Mouse (Mus musculus): ENCODE results near the gene Hist1h1b.
"Not testable (repeated sequence)": the region's sequence is repeated elsewhere in the genome, so short reads cannot be mapped to it uniquely, and the experiment has no call there.

The Hist1h1b gene

DNA sequence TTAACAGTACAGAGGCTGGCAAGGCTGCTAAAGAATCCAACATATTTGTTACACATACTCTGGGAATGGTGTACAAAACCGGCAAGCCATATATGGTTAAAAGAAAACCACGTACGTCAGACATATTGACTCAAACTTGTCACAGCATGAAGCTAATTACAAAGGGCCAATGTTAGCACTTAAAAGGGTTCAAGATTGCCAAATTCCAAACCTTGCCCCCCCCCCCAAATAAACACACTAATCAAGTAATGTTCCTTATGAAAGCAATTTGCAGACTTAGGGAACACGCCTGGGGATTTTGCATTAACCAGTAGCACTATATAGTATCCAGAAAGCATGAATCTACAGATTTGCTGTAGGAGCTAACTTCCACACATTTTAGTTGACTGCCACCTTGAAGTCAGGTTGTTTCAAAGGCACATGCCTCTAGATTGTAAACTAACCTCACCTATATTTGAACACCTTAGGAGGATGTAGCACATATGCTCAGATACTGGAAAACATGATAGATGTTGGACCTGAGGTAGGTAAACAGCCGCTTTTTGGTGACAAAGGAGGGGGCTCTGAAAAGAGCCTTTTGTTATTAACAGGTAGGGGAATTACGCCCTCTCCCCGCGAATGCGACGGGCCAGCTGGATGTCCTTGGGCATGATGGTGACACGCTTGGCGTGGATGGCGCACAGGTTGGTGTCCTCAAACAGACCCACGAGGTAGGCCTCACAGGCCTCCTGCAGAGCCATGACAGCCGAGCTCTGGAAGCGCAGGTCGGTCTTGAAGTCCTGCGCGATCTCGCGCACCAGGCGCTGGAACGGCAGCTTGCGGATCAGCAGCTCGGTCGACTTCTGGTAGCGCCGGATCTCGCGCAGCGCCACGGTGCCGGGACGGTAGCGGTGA, 2.2 kb upstream of the Hist1h1b start:
- DNase-seq (ENCODE audit: low spot score): not testable (repeated sequence)

- no peak for DNase-seq (ENCODE audit: low spot score)
These were observed 1.2 kb upstream of the Hist1h1b start for GRCm38 (mm10) chr13:21781639-21782038.

DNA sequence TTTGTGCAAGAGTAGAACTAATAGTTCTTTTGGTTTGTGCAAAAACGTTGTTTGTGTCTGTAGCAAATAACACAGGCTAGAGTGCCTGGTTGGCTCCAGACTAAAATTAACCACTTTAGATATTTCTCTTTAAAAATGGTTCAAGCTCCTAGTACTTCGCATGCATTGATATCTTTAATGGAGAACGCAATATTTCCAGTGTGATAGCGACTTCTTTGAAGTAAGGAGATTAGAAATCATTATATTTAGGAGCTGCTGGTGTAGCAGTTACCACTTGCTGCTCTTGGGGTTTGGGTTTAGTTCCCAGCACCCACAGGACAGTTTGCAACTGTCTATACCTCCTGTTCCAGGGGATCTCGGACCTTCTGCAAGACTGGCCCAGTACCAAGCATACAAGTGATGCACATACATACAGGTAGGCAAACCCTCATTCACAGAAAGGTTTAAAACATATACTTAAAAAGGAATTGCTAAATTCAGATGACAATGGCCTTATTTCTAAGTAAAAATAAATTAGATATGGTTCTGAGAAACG, 663 bp upstream of the Hist1h1b start:
- no peak for DNase-seq (ENCODE audit: low spot score)

DNA sequence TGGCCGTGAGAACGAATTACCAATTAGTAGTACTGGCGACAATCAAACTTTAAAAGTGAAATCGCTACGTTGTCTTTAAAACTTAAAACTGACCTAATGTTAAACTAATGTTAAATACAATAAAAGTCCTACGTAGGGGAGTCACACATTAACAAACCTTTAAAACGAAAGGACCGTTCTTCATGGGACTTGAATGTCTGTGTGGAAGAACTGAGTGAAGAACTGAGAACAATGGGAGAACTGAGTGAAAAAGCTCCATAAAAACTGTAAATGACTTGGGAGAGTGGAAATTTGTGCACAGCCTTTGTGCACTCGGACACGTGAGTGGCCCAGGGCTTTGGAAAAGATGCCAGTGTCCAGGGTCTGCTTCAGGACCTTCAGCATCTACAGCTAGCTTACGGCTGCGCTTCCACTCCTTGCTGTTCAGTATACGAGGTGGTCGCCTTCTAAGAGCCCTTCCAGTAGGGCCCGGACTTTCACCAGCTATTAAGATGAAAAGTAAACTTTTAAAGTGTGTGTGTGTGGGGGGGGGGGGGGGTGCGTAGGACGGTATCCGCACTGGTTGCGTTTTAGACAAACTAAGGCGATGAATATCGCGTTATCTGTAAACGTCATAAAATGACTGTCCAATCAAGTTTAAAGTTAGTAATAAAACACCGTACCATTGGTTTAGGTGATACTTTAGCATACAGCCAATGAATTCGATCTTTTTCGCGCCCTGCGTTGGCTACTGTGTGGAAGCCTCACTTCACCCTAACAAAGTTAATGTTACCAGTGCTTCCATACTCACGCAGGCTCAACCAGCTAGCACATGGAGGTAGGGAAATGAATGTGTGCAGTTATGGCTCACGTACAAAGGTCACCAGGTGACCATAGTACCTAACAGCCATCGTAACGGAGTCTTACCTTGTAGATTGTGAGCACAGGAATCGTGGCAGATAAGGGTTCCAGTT, 1.3 kb downstream of the Hist1h1b start:
- DNase-seq (ENCODE audit: low spot score): peak; percentile 74

DNA sequence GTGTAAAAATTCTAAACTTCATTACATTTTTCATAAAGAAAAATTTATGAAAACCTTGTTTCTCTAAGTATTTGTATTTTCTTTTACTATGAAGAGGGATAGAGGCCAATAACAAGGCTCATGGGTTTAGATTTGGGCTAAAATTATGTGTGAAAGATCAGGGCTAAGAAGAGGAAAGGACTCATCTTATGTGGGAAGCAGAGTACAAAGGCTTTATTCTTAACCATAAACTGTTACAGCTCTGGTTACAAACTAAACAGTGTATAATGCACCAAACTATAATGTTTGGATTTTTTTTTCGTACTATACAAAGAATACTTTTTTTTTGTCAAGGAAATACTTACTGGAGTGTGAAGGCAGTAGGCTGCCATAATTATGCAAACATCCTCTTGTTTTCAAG, 24.7 kb downstream of the Hist1h1b start:
- no peak for DNase-seq (ENCODE audit: low spot score)

GRCm38 (mm10) chr13:21754294-21755001, 26.0 kb downstream of the Hist1h1b start:
- DNase-seq (ENCODE audit: low spot score): not testable (repeated sequence)

- peak; percentile 86 for DNase-seq (ENCODE audit: low spot score)
These were observed 26.7 kb downstream of the Hist1h1b start, which contains the start of the genes Hist1h2ak and Hist1h2bn for GRCm38 (mm10) chr13:21753524-21754285. Hist1h2ak (minus strand) TSS chr13:21753827. Hist1h2bn (plus strand) TSS chr13:21754123.

DNA sequence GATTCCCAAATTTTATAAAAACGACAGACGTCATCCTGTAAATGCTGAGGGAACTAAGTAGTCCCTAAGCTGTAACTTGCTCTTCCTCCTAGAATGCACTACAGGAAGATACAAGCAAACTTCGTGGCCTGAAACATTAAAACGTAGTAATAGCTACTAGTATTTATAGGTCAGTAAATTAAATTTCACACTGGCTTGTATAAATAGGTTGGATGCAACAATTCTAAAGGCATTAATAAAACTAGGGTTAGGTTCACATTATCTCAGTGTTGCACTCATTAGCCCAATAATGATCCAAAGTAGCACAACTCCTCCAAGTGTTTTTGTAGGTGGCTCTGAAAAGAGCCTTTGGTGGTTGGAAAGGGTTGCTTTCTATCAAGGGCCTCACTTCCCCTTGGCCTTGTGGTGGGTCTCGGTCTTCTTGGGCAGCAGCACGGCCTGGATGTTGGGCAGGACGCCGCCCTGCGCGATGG, 27.3 kb downstream of the Hist1h1b start:
- no peak for DNase-seq (ENCODE audit: low spot score)

- DNase-seq (ENCODE audit: low spot score): no peak
These were observed 28.1 kb downstream of the Hist1h1b start for GRCm38 (mm10) chr13:21752356-21752755.

- no peak for DNase-seq (ENCODE audit: low spot score)
These were observed 28.6 kb downstream of the Hist1h1b start for GRCm38 (mm10) chr13:21751827-21752226.

DNA sequence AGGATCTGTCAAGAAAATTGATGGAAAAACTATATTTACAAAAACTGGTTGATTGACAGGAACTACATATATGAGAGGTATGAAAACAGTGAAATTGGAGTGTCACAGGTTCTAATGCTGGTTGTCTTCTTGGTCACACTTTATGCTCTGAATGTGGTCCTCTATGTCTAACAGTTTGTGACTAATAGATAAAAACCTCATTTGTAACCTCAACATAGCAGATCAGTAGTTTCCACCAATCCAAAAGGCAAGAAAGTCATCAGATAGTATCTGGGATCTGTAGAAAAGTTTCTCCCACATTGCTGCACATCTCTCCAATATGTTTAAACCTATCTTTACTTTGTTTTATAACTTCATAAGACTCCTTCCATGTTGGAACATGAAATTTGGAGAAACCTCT, 29.0 kb downstream of the Hist1h1b start:
- DNase-seq (ENCODE audit: low spot score): no peak

DNA sequence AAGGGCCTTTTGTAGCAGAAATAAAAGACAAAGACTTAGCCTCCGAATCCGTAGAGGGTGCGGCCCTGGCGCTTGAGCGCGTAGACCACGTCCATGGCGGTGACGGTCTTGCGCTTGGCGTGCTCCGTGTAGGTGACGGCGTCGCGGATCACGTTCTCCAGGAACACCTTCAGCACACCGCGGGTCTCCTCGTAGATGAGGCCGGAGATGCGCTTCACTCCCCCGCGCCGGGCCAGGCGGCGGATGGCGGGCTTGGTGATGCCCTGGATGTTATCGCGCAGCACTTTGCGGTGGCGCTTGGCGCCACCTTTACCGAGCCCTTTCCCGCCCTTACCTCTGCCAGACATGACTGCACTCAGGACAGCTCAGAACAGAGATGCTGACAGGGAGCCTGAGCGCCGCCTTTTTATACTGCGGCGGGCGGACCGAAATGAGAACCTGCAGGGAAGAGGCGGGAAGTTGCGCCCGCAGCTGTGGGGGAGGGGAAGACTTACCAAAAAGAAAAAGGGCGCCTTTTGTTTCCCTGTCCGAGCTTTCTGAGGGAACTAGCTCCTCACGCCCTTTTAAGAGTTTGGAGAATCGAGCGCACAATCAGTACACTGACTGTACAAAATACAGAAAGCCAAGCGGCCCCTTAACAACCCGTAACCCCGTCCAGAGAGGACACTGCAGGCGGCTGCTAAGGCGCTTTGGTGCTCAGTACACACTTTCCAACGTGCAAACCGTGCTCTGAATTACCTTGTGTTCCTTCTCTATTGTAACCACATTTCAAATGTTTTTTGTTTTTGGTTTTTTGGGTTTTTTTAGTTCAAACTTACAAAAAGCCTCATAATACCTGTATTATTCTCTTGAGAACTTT, 30.0 kb downstream of the Hist1h1b start, which contains the start of gene Hist1h4k:
Gene Hist1h4k, minus strand, starts transcription at position 347 of the 859 bp plus-strand sequence.
- peak; percentile 90 for DNase-seq (ENCODE audit: low spot score)

- DNase-seq (ENCODE audit: low spot score): no peak
These were observed 30.9 kb downstream of the Hist1h1b start for GRCm38 (mm10) chr13:21749387-21750158.

DNA sequence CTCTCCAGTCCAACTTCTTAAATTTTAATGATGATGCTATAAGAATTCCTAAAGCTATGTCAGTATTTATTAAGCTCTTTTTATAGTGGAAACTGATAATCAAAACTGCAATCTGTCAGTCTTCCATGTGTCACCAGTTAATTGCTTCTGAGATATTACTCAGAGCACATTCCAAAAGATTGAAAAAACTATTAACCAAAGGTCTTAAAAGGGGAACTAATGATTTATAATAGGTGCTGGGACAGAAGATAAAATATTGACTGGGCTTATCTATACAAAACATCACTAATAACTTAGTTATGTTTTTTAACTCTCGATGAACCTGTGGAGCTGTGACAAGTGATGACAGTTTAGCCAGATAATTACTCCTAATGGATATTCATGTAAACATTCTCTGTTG, 35.4 kb downstream of the Hist1h1b start:
- no peak for DNase-seq (ENCODE audit: low spot score)

- DNase-seq (ENCODE audit: low spot score): not testable (repeated sequence)
These were observed 45.3 kb downstream of the Hist1h1b start, which contains the start of gene Hist1h4j for GRCm38 (mm10) chr13:21734906-21735767. Hist1h4j (plus strand) TSS chr13:21735064.

GRCm38 (mm10) chr13:21734010-21734905, 46.2 kb downstream of the Hist1h1b start:
- DNase-seq (ENCODE audit: low spot score): no peak

GRCm38 (mm10) chr13:21733466-21733865, 47.0 kb downstream of the Hist1h1b start:
- no peak for DNase-seq (ENCODE audit: low spot score)

Measured in layer of hippocampus, adult 9-10 months (tissue).